20 mouse cellular contexts compared by ENCODE assay signal in the genomic region with DNA sequence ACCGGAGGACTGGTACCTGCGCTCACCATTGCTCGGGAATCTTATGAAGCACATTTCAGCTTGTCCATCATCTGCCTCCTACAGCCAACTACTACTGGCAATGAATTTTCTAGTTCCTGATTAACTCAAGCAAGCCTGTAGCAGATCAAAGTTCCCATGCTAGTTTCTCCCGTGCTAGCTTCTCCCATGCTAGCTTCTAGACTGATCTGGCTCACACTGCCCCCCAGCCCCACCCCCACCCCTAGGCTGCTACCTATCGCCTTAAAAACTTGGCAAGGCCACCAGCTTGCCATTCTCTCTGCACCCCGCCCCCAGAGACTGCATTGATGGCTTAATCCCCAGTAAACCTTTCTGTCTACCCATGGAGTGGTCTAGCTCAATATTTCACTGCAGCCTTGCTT. TPM values are rescaled to one million over a fixed set of nuclear protein-coding genes. Genes with fewer than 3 reads are reported as not detected.
A peak's percentile ranks its signal among the peaks of the same experiment; 100 is the strongest.
DNase-seq lines count a peak whose midpoint lies in the region; ATAC-seq lines count a peak whose summit lies in the region.
"Had no signal": no experiment of that assay in that cellular context is flagged by ENCODE, and none has a peak within 500 bp of the region (broad histone marks: within the 10 kb centered on the region; RNA-seq: fewer than 3 reads in every experiment).

No protein-coding gene starts in this region.

- no peaks in the 10 kb centered on the region for H3K27me3 ChIP-seq in embryonic facial prominence, embryonic 14.5 days (replicated peaks; ENCODE audit: control insufficient read depth, insufficient read depth, low read length)
- H3K27me3 ChIP-seq in embryonic facial prominence, embryonic 10.5 days (replicated peaks; ENCODE audit: low read depth, poor library complexity, severe bottlenecking) = no peaks in the 10 kb centered on the region
- H3K27me3 ChIP-seq in kidney, embryonic 16.5 days (ENCODE audit: insufficient read depth, low read length) = no peaks in the 10 kb centered on the region
- H3K27me3 ChIP-seq: embryonic facial prominence, embryonic 15.5 days; forebrain, embryonic 12.5 days; Patski had no signal

- H3K36me3 ChIP-seq in embryonic facial prominence, embryonic 14.5 days (ENCODE audit: control insufficient read depth, insufficient read depth, low read length) = no peaks in the 10 kb centered on the region
- H3K36me3 ChIP-seq in embryonic facial prominence, embryonic 10.5 days (replicated peaks) = no peaks in the 10 kb centered on the region
- H3K36me3 ChIP-seq in kidney, embryonic 16.5 days (ENCODE audit: insufficient read depth, low read length) = no peaks in the 10 kb centered on the region
- H3K36me3 ChIP-seq: embryonic facial prominence, embryonic 15.5 days; forebrain, embryonic 12.5 days; hindbrain, embryonic 13.5 days had no signal

- no peak overlapping the region for H3K9ac ChIP-seq in embryonic facial prominence, embryonic 14.5 days (ENCODE audit: low read depth, low read length)
- no peak overlapping the region for H3K9ac ChIP-seq in kidney, embryonic 16.5 days (replicated peaks; ENCODE audit: low read length)
- H3K9ac ChIP-seq: embryonic facial prominence, embryonic 15.5 days; forebrain, embryonic 12.5 days; forebrain, postnatal 0 days; hindbrain, embryonic 13.5 days; liver, embryonic 14.5 days had no signal

- H3K4me1 ChIP-seq in embryonic facial prominence, embryonic 14.5 days (ENCODE audit: control insufficient read depth, insufficient read depth, low read length) = peaks cover 8% of the 10 kb centered on the region; the same call in 1 of the 2 replicates
- peaks cover 17% of the 10 kb centered on the region for H3K4me1 ChIP-seq in embryonic facial prominence, embryonic 10.5 days
- H3K4me1 ChIP-seq in kidney, embryonic 16.5 days (ENCODE audit: insufficient read depth, low read length) = peaks cover 11% of the 10 kb centered on the region; the same call in 1 of the 2 replicates

- no peak overlapping the region for H3K27ac ChIP-seq in embryonic facial prominence, embryonic 14.5 days (replicated peaks; ENCODE audit: low read depth, low read length)
- no peak overlapping the region for H3K27ac ChIP-seq in embryonic facial prominence, embryonic 10.5 days (replicated peaks)
- no peak overlapping the region for H3K27ac ChIP-seq in kidney, embryonic 16.5 days (ENCODE audit: low read length)
- H3K27ac ChIP-seq: embryonic facial prominence, embryonic 15.5 days; forebrain, embryonic 12.5 days; hindbrain, embryonic 13.5 days; liver, embryonic 14.5 days had no signal

- WGBS in embryonic facial prominence, embryonic 14.5 days = 70% methylated on average over 6 of the region's 6 CpGs
- 82% methylated on average over 6 of the region's 6 CpGs for WGBS in embryonic facial prominence, embryonic 10.5 days
- WGBS in kidney, embryonic 16.5 days = 78% methylated on average over 6 of the region's 6 CpGs

- H3K4me2 ChIP-seq in embryonic facial prominence, embryonic 14.5 days (ENCODE audit: low read depth, low read length) = no peak overlapping the region
- no peak overlapping the region for H3K4me2 ChIP-seq in kidney, embryonic 16.5 days (replicated peaks; ENCODE audit: low read depth, low read length)
- H3K4me2 ChIP-seq: embryonic facial prominence, embryonic 15.5 days; forebrain, embryonic 12.5 days; hindbrain, embryonic 13.5 days had no signal

- peak; percentile 22 for DNase-seq in embryonic facial prominence, embryonic 14.5 days (ENCODE audit: low spot score)
- no peak for DNase-seq in embryonic facial prominence, embryonic 10.5 days (ENCODE audit: low spot score)
- DNase-seq in kidney, adult 18-20 months = peak; percentile 68
- peak; percentile 61 to 83 for DNase-seq in kidney, adult 8-10 months
- DNase-seq in kidney, postnatal 14 days = peak; percentile 69
- DNase-seq: cerebellum, adult 11 months; forebrain, postnatal 0 days; heart, postnatal 36 days; left cerebral cortex, postnatal 4 days; lung, adult 2 months; midbrain, embryonic 14.5 days; thymus, adult 2 months; thymus, postnatal 4 days had no signal

- no peak overlapping the region for H3K4me3 ChIP-seq in embryonic facial prominence, embryonic 14.5 days (ENCODE audit: low read depth, low read length)
- H3K4me3 ChIP-seq in embryonic facial prominence, embryonic 10.5 days = no peak overlapping the region
- no peak overlapping the region for H3K4me3 ChIP-seq in kidney, embryonic 16.5 days (ENCODE audit: low read length)
- H3K4me3 ChIP-seq: embryonic facial prominence, embryonic 15.5 days; forebrain, embryonic 12.5 days; hindbrain, embryonic 13.5 days had no signal

- no peaks in the 10 kb centered on the region for H3K9me3 ChIP-seq in embryonic facial prominence, embryonic 14.5 days (ENCODE audit: control insufficient read depth, low read length)
- no peaks in the 10 kb centered on the region for H3K9me3 ChIP-seq in embryonic facial prominence, embryonic 10.5 days
- no peaks in the 10 kb centered on the region for H3K9me3 ChIP-seq in kidney, embryonic 16.5 days (ENCODE audit: low read length)
- H3K9me3 ChIP-seq: embryonic facial prominence, embryonic 15.5 days; forebrain, embryonic 12.5 days; hindbrain, embryonic 13.5 days had no signal

- no peak for ATAC-seq in embryonic facial prominence, embryonic 14.5 days (ENCODE audit: low read depth)
- no peak for ATAC-seq in kidney, embryonic 16.5 days (ENCODE audit: low FRiP score, low TSS enrichment)
- no peak for ATAC-seq in CD4-positive, CD25-positive, alpha-beta regulatory T cell, adult 4 months
- ATAC-seq: forebrain, postnatal 0 days; Patski had no signal

RNA-seq across cellular contexts. Expression of gene Ccdc162, which starts 39.8 kb away (rescaled TPM):
- 1.6 and 2.4 TPM in 2 replicates for polyA plus RNA-seq in embryonic facial prominence, embryonic 14.5 days (2014; fragmentation: Nextera tagmentation; extraction: Ambion mirVana)
- polyA plus RNA-seq in embryonic facial prominence, embryonic 10.5 days (2016; fragmentation: Nextera tagmentation; extraction: Ambion mirVana) = 0.42 and 0.53 TPM in 2 replicates
- 0.36 and 0.40 TPM in 2 replicates for polyA plus RNA-seq in kidney, embryonic 16.5 days (2015; fragmentation: Nextera tagmentation; extraction: Ambion mirVana)
- 1 to 10 TPM; 1.5 to 1.6 TPM for polyA plus RNA-seq in CD4-positive, CD25-positive, alpha-beta regulatory T cell, adult 4 months (2017; shearing (Covaris generic))
